Mouse (Mus musculus) frontal cortex, postnatal 10 days (tissue): ENCODE results near the gene Tuba1c.

ENCODE experiments used
- DNase-seq, 2 experiments: peaks; one replicate each; pipeline ENCODE4 v3.0.0; 2022; ENCODE audit warnings: low spot score in 2 of 2, mixed read lengths in 1 of 2

Gene Tuba1c

DNA sequence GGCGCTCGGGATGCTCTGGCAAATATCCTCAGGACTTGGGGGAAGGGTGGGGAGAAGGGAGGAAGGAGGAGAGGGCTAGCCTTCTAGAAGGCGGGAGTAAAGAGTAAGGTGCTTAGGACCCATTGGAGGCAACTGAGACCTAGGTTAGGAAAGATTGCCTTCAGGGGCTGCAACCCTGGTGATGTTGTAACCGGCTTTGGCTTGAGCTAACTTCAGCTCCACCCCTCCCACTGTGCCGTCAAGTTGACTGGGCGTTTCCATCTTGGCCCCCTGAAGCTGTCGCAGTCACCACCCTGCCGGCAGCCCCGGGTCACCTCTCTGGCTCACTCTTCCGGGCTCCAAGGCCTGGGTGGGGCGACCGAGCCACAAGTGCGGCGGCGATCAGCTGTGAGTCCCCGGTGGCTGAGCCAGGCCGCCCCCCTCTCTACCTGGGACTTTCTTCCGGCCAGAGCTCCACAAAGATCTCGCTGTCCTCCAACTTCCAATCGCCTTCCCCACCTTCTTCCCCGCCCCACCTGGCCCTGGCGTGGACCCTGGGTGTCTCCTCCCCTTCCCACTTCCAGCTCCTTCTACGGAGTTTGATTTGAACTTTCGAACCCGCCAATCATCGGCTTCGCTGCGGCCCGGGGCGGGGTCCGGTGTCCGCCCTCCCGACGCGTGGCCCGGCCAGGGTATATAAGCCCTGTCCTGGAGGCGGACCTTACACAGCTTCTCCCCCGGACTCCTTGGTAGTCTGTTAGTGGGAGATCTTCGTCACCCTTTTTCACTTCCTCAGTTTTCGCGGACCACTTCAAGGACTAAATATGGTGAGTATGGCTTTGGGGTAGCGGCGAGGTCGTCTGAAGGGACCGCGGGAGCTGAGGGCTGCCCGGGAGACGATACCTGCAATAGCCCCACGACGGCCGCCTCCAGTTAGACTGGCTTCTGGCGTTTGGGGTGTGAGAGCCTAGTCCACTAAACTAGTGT lies at the start of gene Tuba1c:
Tuba1c (plus strand) TSS at position 273 of the 966 bp plus-strand sequence.
- peak; percentile 32 to 61 for DNase-seq

DNA sequence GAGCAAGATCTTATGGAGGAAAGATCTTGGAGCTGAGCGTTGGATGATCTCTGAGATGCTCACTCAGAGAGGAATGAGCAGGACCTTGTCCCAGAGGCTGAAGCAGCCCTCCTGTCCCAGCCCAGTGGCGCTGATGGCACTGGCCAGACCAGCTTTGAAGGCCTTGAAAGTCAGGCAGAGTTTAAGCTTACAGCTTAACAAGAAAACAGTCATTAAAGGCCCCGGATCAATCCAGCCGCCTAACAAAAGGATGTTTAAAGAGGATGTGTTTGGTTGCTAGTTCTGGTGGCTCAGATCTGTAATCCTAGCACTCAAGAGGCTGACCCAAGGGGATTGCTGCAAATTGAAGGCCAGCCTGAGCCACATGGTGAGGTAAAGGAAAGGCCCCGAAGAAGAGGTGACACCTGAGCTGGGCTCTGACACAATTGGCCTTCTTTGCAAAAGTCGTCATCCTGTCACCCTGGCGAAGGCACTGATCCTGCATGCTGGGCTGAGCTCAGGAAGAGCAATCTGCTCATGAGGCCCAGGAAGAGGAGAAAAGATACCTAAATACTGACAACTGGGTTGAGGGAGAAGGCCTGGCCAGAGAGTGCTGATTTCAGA lies 49.6 kb upstream of the Tuba1c start:
- no peak for DNase-seq

DNA sequence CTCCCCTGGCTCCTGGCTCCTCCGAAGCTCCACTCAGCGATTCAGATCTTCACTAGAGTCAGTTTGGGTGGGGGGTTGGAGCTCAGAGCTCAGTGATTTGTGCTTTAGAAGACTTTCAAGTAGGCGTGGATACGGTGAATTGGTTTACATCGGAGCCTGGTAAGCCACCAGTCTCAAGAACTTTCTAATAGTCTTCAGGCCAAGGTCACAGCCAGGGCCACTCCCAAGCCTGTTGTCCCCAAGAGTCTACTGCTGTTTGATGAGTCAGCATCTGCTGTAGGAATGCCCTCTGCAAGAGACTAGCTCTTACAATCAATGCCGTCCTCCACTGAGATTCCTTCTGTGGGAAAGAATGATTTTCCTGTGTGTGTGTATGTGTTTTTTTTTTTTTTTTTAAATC lies 47.6 kb upstream of the Tuba1c start:
- DNase-seq: no peak

GRCm38 (mm10) chr15:98983431-98984081 lies 46.1 kb upstream of the Tuba1c start:
- no peak for DNase-seq

DNA sequence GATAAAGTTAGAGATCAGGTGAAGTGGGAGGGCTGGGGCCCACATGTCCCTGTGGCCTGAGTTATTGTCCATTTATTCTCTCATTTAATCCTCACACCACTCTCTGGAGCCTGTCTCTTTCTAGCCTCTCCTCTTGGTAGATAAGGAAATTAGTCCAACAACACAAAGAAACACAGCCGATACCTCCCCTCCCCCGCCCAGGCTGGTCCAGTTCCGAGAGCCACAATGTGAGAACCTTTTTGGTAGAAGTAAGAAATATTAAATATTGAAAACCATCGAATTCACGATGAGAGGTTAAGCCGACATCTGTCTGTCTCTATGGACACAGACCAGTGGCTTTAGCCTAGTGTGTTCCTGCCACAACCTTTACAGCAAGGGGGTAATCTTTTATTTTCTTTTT lies 45.0 kb upstream of the Tuba1c start:
- no peak for DNase-seq

GRCm38 (mm10) chr15:98985240-98985981 lies 44.3 kb upstream of the Tuba1c start:
- DNase-seq: peak; percentile 63 to 67

GRCm38 (mm10) chr15:98985982-98986715 lies 43.5 kb upstream of the Tuba1c start:
- DNase-seq: no peak

- no peak for DNase-seq
Measured at GRCm38 (mm10) chr15:98987077-98987630, 42.5 kb upstream of the Tuba1c start.

DNA sequence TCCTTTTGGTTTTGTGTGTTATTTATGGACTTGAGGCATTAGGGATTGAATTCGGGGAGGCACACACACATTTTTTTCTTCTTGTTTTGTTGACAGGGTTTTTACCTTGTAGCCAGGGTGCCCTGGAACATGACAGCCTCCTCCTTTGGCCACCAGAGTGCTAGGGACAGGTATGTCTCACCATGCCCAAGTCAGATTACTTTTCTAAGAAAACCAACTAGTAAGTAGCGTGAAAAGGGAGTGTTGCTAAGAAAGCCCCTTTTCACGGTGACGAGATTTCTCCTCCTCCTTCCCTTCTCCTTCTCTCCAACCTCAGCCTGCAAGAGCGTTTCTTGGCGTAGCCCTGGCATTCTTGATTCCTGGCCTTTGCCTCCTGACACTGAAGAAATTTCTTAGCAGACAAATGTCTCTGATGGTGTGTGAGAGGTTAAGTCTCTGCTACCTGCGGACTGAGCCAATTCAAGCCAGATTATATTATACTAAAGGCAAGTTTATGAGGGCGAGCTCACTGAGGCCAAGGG lies 42.0 kb upstream of the Tuba1c start:
- DNase-seq: no peak

DNA sequence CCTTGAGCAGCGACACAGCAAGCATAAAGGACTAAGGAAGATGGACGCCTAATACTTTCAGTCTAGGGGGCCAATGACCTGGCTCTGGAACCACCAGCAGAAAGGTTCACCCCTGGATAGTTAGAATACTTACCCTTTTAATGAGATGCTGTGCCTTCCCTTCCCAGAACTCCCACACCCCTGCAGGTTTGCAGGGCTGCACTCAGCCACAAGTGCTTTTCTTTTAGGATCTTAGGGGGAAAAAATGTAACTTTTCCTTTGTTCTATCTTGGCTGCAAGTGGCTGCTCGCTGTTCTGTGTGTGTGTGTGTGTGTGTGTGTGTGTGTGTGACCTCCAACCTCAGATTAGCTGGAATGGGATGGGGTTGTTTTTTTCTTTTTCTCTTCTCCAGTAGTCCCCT lies 40.9 kb upstream of the Tuba1c start:
- no peak for DNase-seq

- DNase-seq: no peak
Measured at GRCm38 (mm10) chr15:98989701-98990430, 39.8 kb upstream of the Tuba1c start.

- DNase-seq: no peak
Measured at GRCm38 (mm10) chr15:98990669-98991539, 38.8 kb upstream of the Tuba1c start.

DNA sequence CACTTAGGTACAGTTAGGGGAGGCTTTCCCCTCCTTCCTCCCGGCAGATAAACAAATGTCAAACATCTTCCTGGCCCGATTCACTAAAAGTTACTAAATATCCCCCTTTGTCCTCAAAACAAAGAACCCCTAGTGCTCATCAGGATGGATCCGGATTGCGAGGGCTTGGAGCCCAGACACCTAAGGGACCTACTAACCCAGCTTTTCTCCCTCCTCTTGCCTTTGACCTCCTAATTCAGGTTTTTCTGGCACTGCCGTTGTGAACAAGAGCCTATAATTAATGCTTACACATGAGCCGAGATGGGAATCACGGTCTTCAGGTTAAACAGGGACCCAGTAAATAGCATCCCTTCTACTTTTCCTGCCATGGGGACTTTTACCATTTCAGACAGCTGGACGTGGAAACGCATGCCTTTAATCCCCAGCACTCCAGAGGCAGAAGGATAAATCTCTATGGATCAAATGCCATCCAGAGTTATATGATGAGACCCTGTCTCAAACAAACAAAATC lies 38.1 kb upstream of the Tuba1c start:
- DNase-seq: no peak

- DNase-seq: peak; percentile 68 to 80
Measured at GRCm38 (mm10) chr15:98992086-98992912, 37.4 kb upstream of the Tuba1c start.

DNA sequence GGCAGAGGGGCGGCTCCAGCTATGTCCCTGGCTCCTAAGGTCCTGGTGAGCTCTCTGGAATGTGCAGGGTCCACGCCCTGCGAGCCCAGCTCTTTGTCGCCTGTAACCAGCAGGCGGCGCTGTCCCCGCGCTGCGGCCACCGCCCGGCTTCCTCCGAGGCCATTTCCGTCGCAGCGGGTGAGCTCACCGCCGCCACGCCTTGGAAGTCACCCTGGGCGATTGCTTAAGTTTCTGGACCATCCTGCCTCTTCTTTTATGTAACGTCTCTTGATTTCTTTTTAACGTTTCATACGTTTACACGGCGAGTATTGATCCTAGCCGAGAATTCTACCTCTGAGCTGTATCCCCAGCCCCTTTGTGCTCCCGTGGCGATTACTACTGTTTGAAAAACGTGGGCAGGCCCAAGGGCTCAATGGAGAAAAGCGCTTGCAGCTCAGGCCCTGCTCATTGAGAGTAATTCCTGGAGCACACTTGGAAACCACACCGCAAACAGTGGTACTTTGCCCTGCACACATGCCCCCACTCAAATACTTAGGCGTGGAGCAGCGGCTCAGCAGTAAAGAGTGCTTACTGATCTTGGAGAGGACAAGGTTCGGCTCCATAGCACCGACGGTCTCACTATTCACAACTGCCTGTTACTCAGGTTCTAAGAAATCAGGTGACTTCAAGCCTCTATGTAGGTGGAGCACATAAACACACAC lies 36.4 kb upstream of the Tuba1c start:
- DNase-seq: peak; percentile 81 to 91

DNA sequence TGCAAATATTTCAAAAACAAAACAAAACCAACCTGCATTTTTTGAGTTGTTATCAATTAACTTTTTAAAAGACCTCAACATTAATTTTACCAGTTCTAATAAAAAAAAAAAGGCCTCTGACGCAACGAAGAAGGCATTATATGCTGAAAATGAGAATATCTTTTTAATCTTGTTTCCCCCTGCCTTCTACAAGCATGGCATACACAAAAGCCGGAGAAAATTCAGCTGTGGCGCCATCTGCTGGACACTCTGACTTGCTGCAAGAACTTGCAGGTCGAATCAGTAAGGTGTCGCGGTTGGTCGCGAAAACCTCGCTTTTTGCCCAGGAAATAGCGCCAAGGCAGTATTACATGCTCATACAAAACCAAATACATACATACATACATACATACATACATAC lies 35.8 kb upstream of the Tuba1c start:
- DNase-seq: peak; percentile 67 to 83

GRCm38 (mm10) chr15:98994957-98995520 lies 34.7 kb upstream of the Tuba1c start:
- no peak for DNase-seq
